7 mouse cellular contexts compared by ENCODE assay signal in genomic region chr4:91374571-91375371, GRCm38 (mm10). TPM values are rescaled to one million over a fixed set of nuclear protein-coding genes. Genes with fewer than 3 reads are reported as not detected.
A peak's percentile ranks its signal among the peaks of the same experiment; 100 is the strongest.
DNase-seq lines count a peak whose midpoint lies in the region; ATAC-seq lines count a peak whose summit lies in the region.

No protein-coding gene starts in this region.

- H3K36me3 ChIP-seq in megakaryocyte, embryonic 14.5 days (replicated peaks; ENCODE audit: low read length) = no peaks in the 10 kb centered on the region
- H3K36me3 ChIP-seq in heart, embryonic 13.5 days = no peaks in the 10 kb centered on the region
- no peaks in the 10 kb centered on the region for H3K36me3 ChIP-seq in limb, embryonic 11.5 days (ENCODE audit: control insufficient read depth, insufficient read depth, low read length)

- H3K4me2 ChIP-seq in heart, embryonic 13.5 days = peak overlapping the region; percentile 87
- peak overlapping the region; percentile 73 for H3K4me2 ChIP-seq in limb, embryonic 11.5 days (ENCODE audit: low read depth, severe bottlenecking)

- H3K27ac ChIP-seq in heart, embryonic 13.5 days (replicated peaks) = no peak overlapping the region
- H3K27ac ChIP-seq in limb, embryonic 11.5 days (replicated peaks; ENCODE audit: low read depth, low read length) = no peak overlapping the region

- peaks cover 36% of the 10 kb centered on the region for H3K4me1 ChIP-seq in megakaryocyte, embryonic 14.5 days
- H3K4me1 ChIP-seq in heart, embryonic 13.5 days = peaks cover 28% of the 10 kb centered on the region
- H3K4me1 ChIP-seq in limb, embryonic 11.5 days (ENCODE audit: control insufficient read depth, insufficient read depth, low read length) = peaks cover 10% of the 10 kb centered on the region; the same call in 1 of the 2 replicates

- peak overlapping the region; percentile 47; the same call in 1 of the 2 replicates for H3K9ac ChIP-seq in heart, embryonic 13.5 days
- H3K9ac ChIP-seq in limb, embryonic 11.5 days (ENCODE audit: low read length) = no peak overlapping the region

- DNase-seq in cerebellum, adult 9-11 months = peak; percentile 45
- peak; percentile 75 for DNase-seq in limb, embryonic 11.5 days (ENCODE audit: low spot score)
- DNase-seq in neural tube, embryonic 10.5 days (ENCODE audit: extremely low spot score, low spot score) = peak; percentile 71

- no peak for ATAC-seq in megakaryocyte, adult 5-6 weeks (ENCODE audit: poor library complexity, severe bottlenecking)
- ATAC-seq in heart, embryonic 13.5 days (ENCODE audit: extremely low read depth, insufficient number of reproducible peaks, low FRiP score, low TSS enrichment) = no peak
- no peak for ATAC-seq in limb, embryonic 11.5 days (ENCODE audit: insufficient number of reproducible peaks, low FRiP score, low TSS enrichment, low read depth)
- ATAC-seq in activated CD4-positive, CD25-positive, alpha-beta regulatory T cell, adult 4 months = no peak

- H3K27me3 ChIP-seq in megakaryocyte, embryonic 14.5 days (replicated peaks) = peaks cover 66% of the 10 kb centered on the region
- H3K27me3 ChIP-seq in heart, embryonic 13.5 days (replicated peaks) = peaks cover 72% of the 10 kb centered on the region
- peaks cover 52% of the 10 kb centered on the region for H3K27me3 ChIP-seq in limb, embryonic 11.5 days (ENCODE audit: control insufficient read depth, insufficient read depth, low read length)

- peaks cover 24% of the 10 kb centered on the region for H3K9me3 ChIP-seq in megakaryocyte, embryonic 14.5 days
- no peaks in the 10 kb centered on the region for H3K9me3 ChIP-seq in heart, embryonic 13.5 days
- no peaks in the 10 kb centered on the region for H3K9me3 ChIP-seq in limb, embryonic 11.5 days (ENCODE audit: control insufficient read depth, low read length)

- WGBS in heart, embryonic 13.5 days = under 1% methylated on average over 46 of the region's 46 CpGs
- under 1% methylated on average over 46 of the region's 46 CpGs for WGBS in limb, embryonic 11.5 days

- H3K4me3 ChIP-seq in megakaryocyte, embryonic 14.5 days (replicated peaks) = peak overlapping the region; percentile 92
- peak overlapping the region; percentile 59 for H3K4me3 ChIP-seq in heart, embryonic 13.5 days
- peak overlapping the region; percentile 39 for H3K4me3 ChIP-seq in limb, embryonic 11.5 days (ENCODE audit: low read depth, low read length)

RNA-seq across cellular contexts. Expression of gene Elavl2, which starts 25.8 kb away (rescaled TPM):
- polyA plus RNA-seq in megakaryocyte, embryonic 14.5 days (2012; ENCODE audit: insufficient read depth, low replicate concordance) = 0.10 TPM in 1 of 2 replicates, not detected in the other
- total RNA-seq in megakaryocyte, adult 5-6 weeks (2015) = not detected in 2 replicates
- total RNA-seq in megakaryocyte, adult 5-6 weeks (2017) = not detected in 2 replicates
- 1.8 and 1.9 TPM in 2 replicates for polyA plus RNA-seq in heart, embryonic 13.5 days (2015; fragmentation: Nextera tagmentation; extraction: Ambion mirVana)
- polyA plus RNA-seq in limb, embryonic 11.5 days (2014; fragmentation: Nextera tagmentation; extraction: Ambion mirVana) = 4.2 and 4.5 TPM in 2 replicates
- under 1 TPM; 0.14 to 0.48 TPM for polyA plus RNA-seq in activated CD4-positive, CD25-positive, alpha-beta regulatory T cell, adult 4 months (2017; shearing (Covaris generic))

Comparison
In these comparisons a context has a peak if more than half of its experiments do, and no peak if none do; other contexts are left out.
1. H3K4me3 ChIP-seq: peak in every context shown above with its lines; median percentile 92 in megakaryocyte, embryonic 14.5 days; 59 in heart, embryonic 13.5 days; 39 in limb, embryonic 11.5 days.